ENCODE assay signal across 7 mouse cellular contexts in genomic region chr17:44671946-44672692, GRCm38 (mm10).
DNase-seq lines count a peak whose midpoint lies in the region.

No protein-coding gene starts in this region.

- WGBS in heart, embryonic 10.5 days: 63% methylated on average over 16 of the region's 16 CpGs
- WGBS in midbrain, embryonic 10.5 days: 91% methylated on average over 16 of the region's 16 CpGs

- H3K27ac ChIP-seq in heart, embryonic 10.5 days: no peak overlapping the region
- no peak overlapping the region for H3K27ac ChIP-seq in midbrain, embryonic 10.5 days (replicated peaks)

- H3K9me3 ChIP-seq in heart, embryonic 10.5 days: no peaks in the 10 kb centered on the region
- H3K9me3 ChIP-seq in midbrain, embryonic 10.5 days (replicated peaks): no peaks in the 10 kb centered on the region

- no peaks in the 10 kb centered on the region for H3K36me3 ChIP-seq in heart, embryonic 10.5 days
- no peaks in the 10 kb centered on the region for H3K36me3 ChIP-seq in midbrain, embryonic 10.5 days

- intact Hi-C loops in left cerebral cortex, postnatal 14 days (cut with DNase I): no loop called here

- DNase-seq in 416B (ENCODE audit: low read depth) (peak; percentile 95), A20 (ENCODE audit: low read depth, low spot score) (peak; percentile 11)
- peak; percentile 85 to 90 for DNase-seq in cerebellum, postnatal 10 days
- peak; percentile 55 for DNase-seq in heart, embryonic 10.5 days (ENCODE audit: low spot score)
- peak; percentile 64 to 68 for DNase-seq in left cerebral cortex, postnatal 14 days (ENCODE audit: low spot score in 2 of 2)
- DNase-seq in spleen, postnatal 36 days (ENCODE audit: low spot score in 2 of 2): peak; percentile 79 to 89
- no peak for DNase-seq in midbrain, embryonic 10.5 days (ENCODE audit: low spot score)

- H3K4me1 ChIP-seq in heart, embryonic 10.5 days: peaks cover 6% of the 10 kb centered on the region; the same call in 1 of the 2 replicates
- peaks cover 19% of the 10 kb centered on the region for H3K4me1 ChIP-seq in midbrain, embryonic 10.5 days

- H3K27me3 ChIP-seq in heart, embryonic 10.5 days (ENCODE audit: insufficient read depth, poor library complexity, severe bottlenecking): no peaks in the 10 kb centered on the region
- H3K27me3 ChIP-seq in midbrain, embryonic 10.5 days (ENCODE audit: low read depth, poor library complexity, severe bottlenecking): peaks cover 88% of the 10 kb centered on the region

- no peak overlapping the region for H3K4me3 ChIP-seq in heart, embryonic 10.5 days
- H3K4me3 ChIP-seq in midbrain, embryonic 10.5 days: no peak overlapping the region
